Mouse (Mus musculus): ENCODE measurements around the gene Pdss1.

Gene Pdss1

DNA sequence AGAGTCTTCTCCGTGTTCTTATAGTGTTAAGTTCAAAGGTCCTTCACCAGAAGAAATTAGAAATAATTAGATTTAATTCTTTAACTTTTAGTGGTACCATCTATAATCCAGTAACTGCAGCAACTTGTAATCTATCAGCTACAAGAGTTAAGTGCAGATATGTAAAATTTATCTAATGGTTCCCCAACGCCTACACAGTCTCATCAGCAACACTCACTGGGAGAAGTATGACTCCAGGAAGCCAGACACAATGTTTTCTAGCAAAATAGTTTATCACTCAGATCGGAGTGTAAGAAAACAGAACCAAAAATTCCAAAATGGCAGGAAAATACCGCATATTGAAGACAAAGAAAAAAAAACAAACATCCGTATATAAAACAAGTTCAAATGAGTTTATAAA lies 60.6 kb downstream of the Pdss1 start:
- in situ Hi-C loops (cut with MboI, MseI) = no loop called here

DNA sequence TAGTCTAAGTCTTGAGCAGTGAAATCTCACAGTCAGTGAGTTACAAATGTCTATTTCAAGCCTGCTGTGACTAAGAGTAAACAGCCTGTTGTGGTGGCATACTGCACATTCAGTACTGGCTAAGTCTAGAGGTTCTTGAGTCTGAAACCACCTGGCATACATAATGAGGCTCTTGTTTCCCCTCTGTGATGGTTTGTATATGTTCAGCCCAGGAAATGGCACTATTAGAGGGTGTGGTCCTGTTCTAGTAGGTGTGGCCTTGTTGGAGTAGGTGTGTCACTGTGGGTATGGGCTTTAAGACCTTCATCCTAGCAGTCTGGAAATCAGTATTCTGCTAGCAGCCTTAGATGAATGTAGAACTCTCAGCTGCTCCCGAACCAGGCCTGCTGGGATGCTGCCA lies 62.1 kb downstream of the Pdss1 start:
- in situ Hi-C loops (cut with MboI, MseI) = no loop called here

DNA sequence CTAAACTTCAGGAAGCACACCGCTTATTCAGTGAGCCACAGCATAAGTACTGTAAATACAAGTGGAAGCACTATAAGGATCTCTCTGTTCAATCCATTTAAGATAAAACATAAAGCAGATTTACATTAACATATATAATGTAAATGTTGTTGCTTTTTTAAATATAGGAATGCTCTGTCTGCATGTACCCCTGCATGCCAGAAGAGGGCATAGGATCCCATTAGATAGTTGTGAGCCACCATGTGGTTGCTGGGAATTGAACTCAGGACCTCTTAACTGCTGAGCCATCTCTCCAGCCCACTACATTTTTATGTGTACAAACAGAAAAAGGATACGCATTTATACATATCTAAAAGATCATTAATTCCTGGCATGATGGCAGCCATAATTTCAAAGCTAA lies 66.4 kb downstream of the Pdss1 start:
- in situ Hi-C loops (cut with MboI, MseI) = no loop called here

DNA sequence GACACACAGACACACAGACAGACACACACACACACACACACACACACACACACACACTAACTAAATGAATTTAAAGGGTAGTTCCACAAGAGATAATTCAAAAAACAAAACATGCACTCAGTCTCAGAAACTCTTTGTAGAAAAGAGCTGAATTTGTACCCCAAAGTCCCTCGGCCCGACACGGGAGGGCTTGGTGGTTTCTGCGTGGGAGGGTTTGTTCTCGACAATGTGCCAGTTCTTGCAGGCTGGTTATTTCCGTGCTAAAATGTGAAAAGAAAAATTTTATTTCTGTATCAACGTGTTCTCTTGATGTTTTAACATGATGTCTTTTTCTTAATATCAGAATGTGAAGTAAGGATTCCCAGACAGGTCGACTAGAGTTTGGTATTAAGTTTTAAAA lies 66.9 kb downstream of the Pdss1 start:
- in situ Hi-C loops (cut with MboI, MseI) = no loop called here

DNA sequence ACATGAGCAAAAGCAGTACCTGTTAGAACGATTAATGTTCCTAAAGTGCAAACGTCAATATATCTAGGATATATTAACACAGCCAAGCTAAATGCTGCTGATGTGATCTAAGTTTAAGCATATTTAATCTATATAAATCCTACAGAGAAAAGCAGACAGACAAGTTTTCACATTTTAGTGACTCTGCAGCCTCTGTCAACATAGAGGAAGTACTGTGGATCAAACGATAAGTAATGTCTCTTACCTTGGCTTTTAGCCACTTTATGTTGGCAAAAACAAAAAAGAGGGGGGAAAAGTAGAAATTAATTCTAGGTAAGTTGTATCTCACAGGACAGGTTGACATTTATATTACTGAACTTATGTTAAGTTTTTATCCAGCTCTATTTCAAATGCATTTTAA lies 67.6 kb downstream of the Pdss1 start:
- in situ Hi-C loops (cut with MboI, MseI) = no loop called here

DNA sequence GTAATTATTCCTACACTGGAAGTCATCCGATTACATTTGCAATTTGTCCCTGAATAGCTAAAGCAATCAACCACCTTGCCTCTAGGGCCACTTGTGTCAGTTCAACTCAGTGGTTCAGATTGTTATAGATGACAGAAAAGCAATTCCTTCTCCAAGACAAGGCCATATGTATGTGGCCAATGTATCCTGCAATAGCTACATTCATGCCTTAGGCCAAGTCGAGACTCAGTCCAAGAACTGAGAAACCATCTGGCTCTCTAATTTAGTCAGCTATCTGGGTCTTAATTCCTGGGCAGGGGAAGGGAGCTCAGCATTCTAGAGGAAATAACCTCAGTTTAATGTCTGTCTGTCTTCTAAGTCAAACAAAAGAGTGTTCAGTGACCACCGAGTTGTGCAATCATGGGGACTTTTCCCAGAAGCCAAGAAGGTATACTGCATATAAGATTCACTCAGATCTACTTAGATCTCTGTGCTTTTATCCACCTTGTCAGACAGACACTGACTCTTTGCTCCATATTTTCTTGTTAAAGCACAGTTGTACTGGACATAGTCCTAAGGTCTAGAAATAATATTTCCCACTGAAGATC lies 82.2 kb downstream of the Pdss1 start:
- in situ Hi-C loops (cut with MboI, MseI) = no loop called here

DNA sequence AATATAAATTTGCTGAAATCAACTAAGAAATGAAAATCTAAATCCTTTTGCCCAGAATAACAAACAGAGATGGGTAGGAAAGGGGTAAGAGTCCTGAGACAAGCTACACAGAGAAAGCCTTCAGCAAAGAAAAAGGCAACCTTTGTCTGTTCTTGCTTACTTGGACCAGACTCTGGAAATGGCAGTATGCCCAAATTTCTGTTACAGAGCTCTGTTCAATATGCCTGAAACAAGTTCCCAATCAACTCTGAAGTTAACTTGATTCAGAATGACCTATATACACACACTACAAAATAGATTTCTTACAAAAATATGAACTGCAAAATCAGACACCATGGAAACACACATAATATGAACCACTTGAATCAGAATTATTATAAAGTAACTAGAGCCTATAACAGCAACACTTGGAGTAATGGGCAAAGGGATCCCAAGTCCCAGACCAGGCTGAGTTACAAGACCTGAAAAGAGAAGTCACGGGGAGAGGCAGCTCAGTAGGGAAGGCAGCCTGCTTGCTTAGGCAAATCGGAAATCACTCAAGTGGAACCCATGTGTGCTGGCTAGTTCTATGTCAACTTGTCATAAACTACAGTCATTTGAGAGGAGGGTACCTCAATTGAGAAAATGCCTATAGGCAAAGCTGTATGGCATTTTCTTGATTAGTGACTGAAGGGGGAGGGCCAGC lies 90.8 kb downstream of the Pdss1 start:
- in situ Hi-C loops (cut with MboI, MseI) = no loop called here

Measured in regulatory T cell (primary cell).